Mouse (Mus musculus) heart, adult 2 months (tissue): Measurements from ENCODE around the gene Vldlr.

Experiments used
- CTCF ChIP-seq: fragments of 200-600 bp; IDR thresholded peaks from 2 replicates; pipeline ENCODE4 v1.8.1; 2022; ENCODE audit warnings: antibody characterized with exemption, mild to moderate bottlenecking, moderate library complexity
- EP300 ChIP-seq: fragments of 200-500 bp; IDR thresholded peaks from 2 replicates; pipeline ENCODE4 v1.6.1; 2011; ENCODE audit warnings: low read depth, low read length, control low read depth; ENCODE audit not compliant: insufficient read depth

DNA sequence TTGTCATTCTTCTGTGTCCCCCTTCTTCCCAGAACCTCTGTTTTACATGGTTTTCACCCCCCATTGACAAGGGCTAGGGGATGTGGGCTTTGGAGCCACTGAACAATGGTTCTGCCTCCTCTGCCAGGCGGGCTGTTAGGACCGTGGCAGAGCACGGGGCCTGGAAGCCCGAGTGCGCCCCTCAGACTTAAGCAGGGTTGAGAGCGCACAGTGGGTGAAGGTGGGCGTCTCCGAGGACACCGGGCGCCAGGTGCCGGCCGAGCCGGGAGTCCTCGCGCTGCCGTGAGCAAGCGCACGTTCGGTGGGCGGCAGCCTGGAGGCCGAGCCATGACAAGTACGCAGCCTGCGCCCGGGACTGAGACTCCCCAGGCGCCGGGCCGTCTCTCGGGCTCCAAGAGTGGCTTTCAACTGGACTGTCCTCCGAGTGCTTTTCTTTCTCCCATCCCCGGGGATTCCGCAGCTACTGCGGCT, 1.7 kb downstream of the Vldlr start:
- TF ChIP-seq EP300 (no peak), CTCF (no peak)
